Mouse (Mus musculus) CD4-positive, CD25-positive, alpha-beta regulatory T cell, adult 2 months (primary cell): ENCODE data around the gene Tcp11l2.

ENCODE experiments used
- DNase-seq: peaks from one replicate; pipeline ENCODE4 v3.0.0-alpha.2; 2012; ENCODE audit warnings: low read depth, low spot score

Gene Tcp11l2

GRCm38 (mm10) chr10:84598172-84598571, 21.7 kb downstream of the Tcp11l2 start:
- DNase-seq, result no peak

- DNase-seq, result no peak
Observed at GRCm38 (mm10) chr10:84600136-84600535, 23.7 kb downstream of the Tcp11l2 start.

- no peak for DNase-seq
Observed at GRCm38 (mm10) chr10:84604335-84604734, 27.9 kb downstream of the Tcp11l2 start.

GRCm38 (mm10) chr10:84608361-84608760, 31.9 kb downstream of the Tcp11l2 start:
- DNase-seq, result no peak

GRCm38 (mm10) chr10:84610324-84610723, 33.9 kb downstream of the Tcp11l2 start:
- DNase-seq, result no peak

- no peak for DNase-seq
Observed at GRCm38 (mm10) chr10:84610783-84611182, 34.4 kb downstream of the Tcp11l2 start.

- no peak for DNase-seq
Observed at GRCm38 (mm10) chr10:84611664-84612063, 35.2 kb downstream of the Tcp11l2 start.

GRCm38 (mm10) chr10:84612281-84612680, 35.9 kb downstream of the Tcp11l2 start:
- DNase-seq, result no peak

GRCm38 (mm10) chr10:84613366-84613765, 36.9 kb downstream of the Tcp11l2 start:
- no peak for DNase-seq

- DNase-seq, result no peak
Observed at GRCm38 (mm10) chr10:84615076-84615475, 38.6 kb downstream of the Tcp11l2 start.

- DNase-seq, result peak; percentile 93
Observed at GRCm38 (mm10) chr10:84621826-84622790, 45.7 kb downstream of the Tcp11l2 start, which contains the start of gene Polr3b. TSS of gene Polr3b (plus strand) at chr10:84622292.

- peak; percentile 68 for DNase-seq
Observed at GRCm38 (mm10) chr10:84631182-84631581, 54.8 kb downstream of the Tcp11l2 start.

- DNase-seq, result peak; percentile 35
Observed at GRCm38 (mm10) chr10:84632005-84632404, 55.6 kb downstream of the Tcp11l2 start.

GRCm38 (mm10) chr10:84636656-84637055, 60.2 kb downstream of the Tcp11l2 start:
- DNase-seq, result no peak

GRCm38 (mm10) chr10:84638382-84638781, 62.0 kb downstream of the Tcp11l2 start:
- no peak for DNase-seq

GRCm38 (mm10) chr10:84639525-84640287, 63.3 kb downstream of the Tcp11l2 start:
- DNase-seq, result no peak

- DNase-seq, result no peak
Observed at GRCm38 (mm10) chr10:84640861-84641260, 64.4 kb downstream of the Tcp11l2 start.

- DNase-seq, result no peak
Observed at GRCm38 (mm10) chr10:84641576-84641975, 65.2 kb downstream of the Tcp11l2 start.

GRCm38 (mm10) chr10:84645940-84646339, 69.5 kb downstream of the Tcp11l2 start:
- no peak for DNase-seq

GRCm38 (mm10) chr10:84646506-84647102, 70.2 kb downstream of the Tcp11l2 start:
- DNase-seq, result peak; percentile 50

GRCm38 (mm10) chr10:84647264-84647663, 70.8 kb downstream of the Tcp11l2 start:
- DNase-seq, result no peak

GRCm38 (mm10) chr10:84648911-84649310, 72.5 kb downstream of the Tcp11l2 start:
- no peak for DNase-seq
